Mouse (Mus musculus) MEL-GATA-1-ER (cell line): ENCODE data around the gene Emc10.

Experiments used
- DNase-seq: peaks from one replicate; pipeline ENCODE4 v3.0.0-alpha.2; 2012; ENCODE audit warnings: low read depth; ENCODE audit errors: extremely low read depth

Emc10 gene

GRCm38 (mm10) chr7:44495992-44496770 is at the start of gene Emc10, which contains the start of gene Fam71e1:
Gene Emc10 (minus strand): TSS chr7:44496529.
Gene Fam71e1 (plus strand): TSS chr7:44496581.
- peak; percentile 99 for DNase-seq

GRCm38 (mm10) chr7:44543071-44543470 is 46.7 kb upstream of the Emc10 start:
- no peak for DNase-seq

- DNase-seq, result no peak
Observed at GRCm38 (mm10) chr7:44542555-44542954, 46.2 kb upstream of the Emc10 start.

GRCm38 (mm10) chr7:44538756-44539624 is 42.7 kb upstream of the Emc10 start:
- no peak for DNase-seq

GRCm38 (mm10) chr7:44537496-44537895 is 41.2 kb upstream of the Emc10 start:
- DNase-seq, result no peak

- no peak for DNase-seq
Observed at GRCm38 (mm10) chr7:44537009-44537408, 40.7 kb upstream of the Emc10 start.

GRCm38 (mm10) chr7:44536590-44536968 is 40.2 kb upstream of the Emc10 start:
- DNase-seq, result no peak

- DNase-seq, result no peak
Observed at GRCm38 (mm10) chr7:44535657-44536589, 39.6 kb upstream of the Emc10 start.

- no peak for DNase-seq
Observed at GRCm38 (mm10) chr7:44534656-44535441, 38.5 kb upstream of the Emc10 start.

- DNase-seq, result no peak
Observed at GRCm38 (mm10) chr7:44534242-44534641, 37.9 kb upstream of the Emc10 start.

GRCm38 (mm10) chr7:44533746-44534045 is 37.4 kb upstream of the Emc10 start:
- no peak for DNase-seq

- no peak for DNase-seq
Observed at GRCm38 (mm10) chr7:44532918-44533745, 36.8 kb upstream of the Emc10 start.

- DNase-seq, result no peak
Observed at GRCm38 (mm10) chr7:44531946-44532732, 35.8 kb upstream of the Emc10 start, which contains the start of gene Spib. Gene Spib (minus strand): TSS chr7:44532071.

- no peak for DNase-seq
Observed at GRCm38 (mm10) chr7:44531207-44531606, 34.9 kb upstream of the Emc10 start.

- no peak for DNase-seq
Observed at GRCm38 (mm10) chr7:44530507-44530906, 34.2 kb upstream of the Emc10 start.

- no peak for DNase-seq
Observed at GRCm38 (mm10) chr7:44529518-44529917, 33.2 kb upstream of the Emc10 start.

- DNase-seq, result peak; percentile 76
Observed at GRCm38 (mm10) chr7:44527483-44528398, 31.4 kb upstream of the Emc10 start.
